Mouse (Mus musculus): Measurements from ENCODE around the gene Rpusd3. TPM values are rescaled to one million over a fixed set of nuclear protein-coding genes. Genes with fewer than 3 reads are reported as not detected.
A peak's percentile ranks its signal among the peaks of the same experiment; 100 is the strongest.

The Rpusd3 gene
- total and polyA plus RNA-seq, 3 experiments, result 24.8 to 34.1 TPM; not detected in 1

DNA sequence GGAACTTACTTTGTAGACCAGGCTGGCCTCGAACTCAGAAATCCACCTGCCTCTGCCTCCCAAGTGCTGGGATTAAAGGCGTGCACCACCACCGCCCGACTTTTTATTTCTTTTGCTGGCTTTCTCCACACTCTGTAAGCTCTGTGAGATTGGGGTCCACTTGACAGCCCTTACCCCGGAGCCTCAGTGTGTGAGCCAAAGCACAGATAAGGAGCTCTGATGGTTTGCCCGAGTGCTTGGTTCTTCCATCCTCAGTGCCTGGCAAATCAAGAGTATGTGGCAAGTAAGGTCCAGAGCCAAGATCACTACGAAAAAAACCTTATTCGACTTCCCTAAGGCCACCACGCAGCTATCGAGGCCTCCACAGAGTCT lies 27.1 kb downstream of the Rpusd3 start:
- no peaks in the 10 kb centered on the region for H3K27me3 ChIP-seq (ENCODE audit: control insufficient read depth in 1 of 2, insufficient read depth in 2 of 2, low read length in 2 of 2)
- no peaks in the 10 kb centered on the region for H3K4me1 ChIP-seq (ENCODE audit: control insufficient read depth in 1 of 2, insufficient read depth in 2 of 2, low read length in 2 of 2)
- no peak overlapping the region for H3K9ac ChIP-seq (ENCODE audit: control insufficient read depth, low read depth, low read length, poor library complexity, severe bottlenecking)
- 0 out of 4 replicates have a peak, but pooled peaks of 1 of the 2 experiments have one; percentile 20 for TF ChIP-seq POLR2A (IDR thresholded peaks at IDR 0.05; ENCODE audit: control insufficient read depth in 1 of 2, insufficient read depth in 1 of 2, low read depth in 1 of 2, low read length in 2 of 2, poor library complexity in 1 of 2)
- no peak for TF ChIP-seq ELF1 (IDR thresholded peaks at IDR 0.05; ENCODE audit: low read depth, low read length)
- H3K9me3 ChIP-seq (replicated peaks; ENCODE audit: insufficient read depth, low read length), result no peaks in the 10 kb centered on the region
- H3K36me3 ChIP-seq (ENCODE audit: control insufficient read depth in 1 of 2, insufficient read depth in 2 of 2, low read length in 2 of 2), result peaks cover 0 to 17% of the 10 kb centered on the region in 2 experiments; a peak in 2 of 4 replicates
- no peak overlapping the region for H3K4me3 ChIP-seq (ENCODE audit: control insufficient read depth in 1 of 2, insufficient read depth in 1 of 2, low read depth in 2 of 2, low read length in 2 of 2)
- H3K27ac ChIP-seq (ENCODE audit: control insufficient read depth, low read depth, low read length), result no peak overlapping the region
- DNase-seq (ENCODE audit: low read depth, low spot score), result no peak
- H3K79me2 ChIP-seq (ENCODE audit: control insufficient read depth, insufficient read depth, low read length, poor library complexity), result no peaks in the 10 kb centered on the region

DNA sequence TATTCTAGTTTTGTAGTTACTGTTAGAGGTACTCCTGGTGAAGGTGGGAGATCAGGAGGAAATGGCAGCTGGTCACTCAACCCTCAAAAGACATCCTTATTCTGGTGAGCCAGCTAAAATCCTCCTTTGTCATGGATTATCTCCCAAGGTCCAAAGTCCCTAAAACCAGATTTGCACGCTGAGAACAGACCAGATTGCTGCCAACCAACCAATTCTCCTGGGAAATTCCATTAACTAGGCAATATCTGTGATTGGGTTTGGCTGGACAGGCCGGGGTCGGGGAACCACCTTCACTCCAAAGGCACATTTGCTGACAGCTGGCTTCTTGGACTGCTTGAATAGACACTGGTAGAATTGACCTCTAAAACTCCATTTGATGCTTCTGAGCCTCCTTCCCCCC lies 28.4 kb downstream of the Rpusd3 start:
- Histone ChIP-seq H3K4me1 (ENCODE audit: control insufficient read depth in 1 of 2, insufficient read depth in 2 of 2, low read length in 2 of 2) (no peaks in the 10 kb centered on the region), H3K36me3 (ENCODE audit: control insufficient read depth in 1 of 2, insufficient read depth in 2 of 2, low read length in 2 of 2) (peaks cover 0 to 28% of the 10 kb centered on the region in 2 experiments; a peak in 2 of 4 replicates), H3K9ac (ENCODE audit: control insufficient read depth, low read depth, low read length, poor library complexity, severe bottlenecking) (no peak overlapping the region), H3K9me3 (replicated peaks; ENCODE audit: insufficient read depth, low read length) (no peaks in the 10 kb centered on the region), H3K27ac (ENCODE audit: control insufficient read depth, low read depth, low read length) (no peak overlapping the region), H3K27me3 (ENCODE audit: control insufficient read depth in 1 of 2, insufficient read depth in 2 of 2, low read length in 2 of 2) (no peaks in the 10 kb centered on the region), H3K79me2 (ENCODE audit: control insufficient read depth, insufficient read depth, low read length, poor library complexity) (no peaks in the 10 kb centered on the region), H3K4me3 (ENCODE audit: control insufficient read depth in 1 of 2, insufficient read depth in 1 of 2, low read depth in 2 of 2, low read length in 2 of 2) (no peak overlapping the region)
- no peak for DNase-seq (ENCODE audit: low read depth, low spot score)
- TF ChIP-seq E2F4 (IDR thresholded peaks at IDR 0.05; ENCODE audit: borderline replicate concordance, low read depth, low read length), result no peak
- TF ChIP-seq POLR2A (IDR thresholded peaks at IDR 0.05; ENCODE audit: control insufficient read depth in 1 of 2, insufficient read depth in 1 of 2, low read depth in 1 of 2, low read length in 2 of 2, poor library complexity in 1 of 2), result no peak
- TF ChIP-seq TBP (IDR thresholded peaks at IDR 0.05; ENCODE audit: low read depth, low read length), result no peak
- TF ChIP-seq GABPA (IDR thresholded peaks at IDR 0.05; ENCODE audit: low read depth, low read length), result no peak

DNA sequence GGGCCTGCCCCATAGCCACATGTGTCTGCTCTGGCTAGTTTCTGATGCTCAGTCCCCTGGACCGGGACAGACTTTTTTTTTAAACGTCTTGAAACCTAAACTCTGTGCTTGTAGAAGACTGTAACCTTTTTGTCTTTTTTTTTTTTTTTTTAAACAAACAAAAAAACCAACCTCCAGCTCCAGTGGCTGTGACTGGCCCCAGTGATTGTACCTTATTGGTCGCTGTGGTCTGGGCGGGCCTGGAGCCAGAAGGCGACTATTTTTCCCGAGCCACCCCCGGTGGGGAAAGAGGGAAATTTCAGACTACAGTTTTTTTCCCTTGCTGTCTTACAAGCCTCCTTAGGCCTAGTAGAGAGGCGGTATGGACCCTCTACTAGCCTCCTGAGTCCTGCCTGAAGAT lies 30.2 kb downstream of the Rpusd3 start, which contains the start of gene Ttll3:
Ttll3 (plus strand) TSS at position 301 of the 400 bp plus-strand sequence.
- no peaks in the 10 kb centered on the region for H3K79me2 ChIP-seq (ENCODE audit: control insufficient read depth, insufficient read depth, low read length, poor library complexity)
- peaks cover 0 to 33% of the 10 kb centered on the region in 2 experiments; a peak in 2 of 4 replicates for H3K36me3 ChIP-seq (ENCODE audit: control insufficient read depth in 1 of 2, insufficient read depth in 2 of 2, low read length in 2 of 2)
- H3K9me3 ChIP-seq (replicated peaks; ENCODE audit: insufficient read depth, low read length), result no peaks in the 10 kb centered on the region
- TF ChIP-seq CHD1 (IDR thresholded peaks at IDR 0.05; ENCODE audit: low read depth, low read length), result no peak
- TF ChIP-seq JUND (IDR thresholded peaks at IDR 0.05; ENCODE audit: low read depth, low read length), result no peak
- no peak for TF ChIP-seq MAFK (IDR thresholded peaks at IDR 0.05; ENCODE audit: borderline replicate concordance, low read depth, low read length)
- no peak for TF ChIP-seq MYC (IDR thresholded peaks at IDR 0.05; ENCODE audit: low read depth, low read length)
- TF ChIP-seq RAD21 (IDR thresholded peaks at IDR 0.05; ENCODE audit: low read depth, low read length), result no peak
- no peak for TF ChIP-seq CHD2 (IDR thresholded peaks at IDR 0.05; ENCODE audit: low read length)
- TF ChIP-seq POLR2A (IDR thresholded peaks at IDR 0.05; ENCODE audit: control insufficient read depth in 1 of 2, insufficient read depth in 1 of 2, low read depth in 1 of 2, low read length in 2 of 2, poor library complexity in 1 of 2), result no peak
- no peak for TF ChIP-seq SMC3 (IDR thresholded peaks at IDR 0.05; ENCODE audit: low read depth, low read length)
- TF ChIP-seq MEF2A (IDR thresholded peaks at IDR 0.05; ENCODE audit: extremely low read depth, insufficient replicate concordance, low read depth, low read length, poor library complexity, severe bottlenecking), result no peak
- H3K4me1 ChIP-seq (ENCODE audit: control insufficient read depth in 1 of 2, insufficient read depth in 2 of 2, low read length in 2 of 2), result no peaks in the 10 kb centered on the region
- no peak within 1 kb of the TSS for H3K9ac ChIP-seq (ENCODE audit: control insufficient read depth, low read depth, low read length, poor library complexity, severe bottlenecking)
- no peaks in the 10 kb centered on the region for H3K27me3 ChIP-seq (ENCODE audit: control insufficient read depth in 1 of 2, insufficient read depth in 2 of 2, low read length in 2 of 2)
- H3K4me3 ChIP-seq (ENCODE audit: control insufficient read depth in 1 of 2, insufficient read depth in 1 of 2, low read depth in 2 of 2, low read length in 2 of 2), result no peak within 1 kb of the TSS
- no peak within 1 kb of the TSS for H3K27ac ChIP-seq (ENCODE audit: control insufficient read depth, low read depth, low read length)
- DNase-seq (ENCODE audit: low read depth, low spot score), result no peak

Data from MEL (cell line).